Mouse (Mus musculus) fibroblast of lung, adult 2 months (primary cell): ENCODE results near the gene B4galt3.
"Not testable (repeated sequence)": the region's sequence is repeated elsewhere in the genome, so short reads cannot be mapped to it uniquely, and the experiment has no call there.

Source experiments
- DNase-seq: peaks from one replicate; pipeline ENCODE4 v3.0.0-alpha.2; 2011; ENCODE audit warnings: low read depth

The B4galt3 gene

GRCm38 (mm10) chr1:171240911-171241310 is 29.2 kb upstream of the B4galt3 start:
- DNase-seq = no peak

GRCm38 (mm10) chr1:171241952-171242351 is 28.2 kb upstream of the B4galt3 start:
- DNase-seq = not testable (repeated sequence)

DNA sequence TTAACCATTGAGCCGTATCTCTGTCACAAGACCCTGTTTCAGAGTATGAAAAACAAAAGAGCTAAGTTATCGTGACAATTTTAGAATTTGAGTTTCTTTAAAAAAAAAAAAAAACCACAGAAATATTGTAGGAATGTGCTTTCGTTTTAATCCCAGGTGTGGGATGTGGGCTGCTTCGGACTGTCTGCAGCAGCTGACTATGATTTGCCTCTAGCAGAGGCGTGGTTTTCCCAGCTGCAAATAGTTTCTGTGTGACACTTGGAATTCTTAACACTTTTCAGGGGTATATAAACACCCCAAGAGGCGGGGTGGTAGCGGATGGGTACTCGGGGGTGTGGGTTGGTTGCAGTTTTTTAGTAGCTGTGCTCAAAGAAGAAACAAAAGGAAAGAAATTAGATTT is 24.8 kb upstream of the B4galt3 start:
- no peak for DNase-seq

DNA sequence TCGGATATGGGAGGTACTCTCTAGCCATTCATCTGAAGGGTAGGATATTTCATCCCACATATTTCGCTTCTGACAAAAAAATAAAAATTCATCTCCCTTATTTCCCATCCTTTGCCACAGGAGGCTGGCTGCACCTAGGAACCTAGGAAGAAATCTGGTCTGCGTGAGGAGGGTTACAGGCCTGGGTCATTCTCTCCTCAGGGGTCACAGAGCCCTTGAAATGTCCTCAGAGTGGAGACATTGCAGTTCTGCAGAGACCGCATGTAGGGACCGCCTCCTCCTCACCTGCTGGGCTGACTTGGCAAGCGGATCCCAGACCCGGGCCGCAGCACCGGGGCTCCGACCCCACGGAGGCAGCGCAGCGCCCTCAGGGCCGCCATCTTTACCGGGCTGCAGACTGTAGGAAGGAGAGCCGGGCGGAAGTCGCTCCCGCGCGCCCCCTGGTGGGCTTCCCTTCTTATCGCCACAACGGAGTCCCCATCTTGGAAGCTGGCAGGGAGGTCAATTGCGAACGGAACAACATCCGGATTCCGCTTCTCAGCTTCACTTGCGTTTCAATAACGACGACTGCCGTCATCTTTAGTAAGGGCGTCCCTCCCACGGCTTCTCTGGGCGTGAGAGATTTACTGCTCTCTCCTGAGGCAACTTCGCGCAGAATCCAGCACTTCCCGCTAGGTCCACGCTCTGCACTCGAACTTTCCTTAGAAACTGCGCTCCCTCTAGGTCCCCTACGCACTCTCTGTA is 23.2 kb upstream of the B4galt3 start:
- peak; percentile 99 for DNase-seq

GRCm38 (mm10) chr1:171247453-171247841 is 22.7 kb upstream of the B4galt3 start:
- no peak for DNase-seq

DNA sequence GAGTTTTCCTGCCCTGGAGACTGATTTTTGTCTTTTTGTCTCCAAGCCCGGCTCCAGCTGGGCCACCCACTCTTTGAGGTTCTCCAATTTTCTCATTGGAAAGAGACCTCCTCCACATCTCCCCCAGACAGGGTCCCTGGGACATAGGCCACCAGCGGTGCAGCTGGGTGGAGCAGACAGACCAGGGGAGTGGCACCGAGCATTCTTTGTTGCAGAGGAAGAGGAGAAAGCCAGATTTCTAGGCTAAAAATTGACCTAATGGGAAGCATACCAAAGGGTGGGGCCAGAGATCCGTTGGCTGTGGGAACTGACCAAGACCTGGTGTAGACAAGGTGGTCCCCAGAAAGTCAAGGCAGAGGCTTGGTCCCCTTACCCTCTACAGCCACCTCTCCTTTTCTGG is 22.2 kb upstream of the B4galt3 start:
- DNase-seq = no peak

DNA sequence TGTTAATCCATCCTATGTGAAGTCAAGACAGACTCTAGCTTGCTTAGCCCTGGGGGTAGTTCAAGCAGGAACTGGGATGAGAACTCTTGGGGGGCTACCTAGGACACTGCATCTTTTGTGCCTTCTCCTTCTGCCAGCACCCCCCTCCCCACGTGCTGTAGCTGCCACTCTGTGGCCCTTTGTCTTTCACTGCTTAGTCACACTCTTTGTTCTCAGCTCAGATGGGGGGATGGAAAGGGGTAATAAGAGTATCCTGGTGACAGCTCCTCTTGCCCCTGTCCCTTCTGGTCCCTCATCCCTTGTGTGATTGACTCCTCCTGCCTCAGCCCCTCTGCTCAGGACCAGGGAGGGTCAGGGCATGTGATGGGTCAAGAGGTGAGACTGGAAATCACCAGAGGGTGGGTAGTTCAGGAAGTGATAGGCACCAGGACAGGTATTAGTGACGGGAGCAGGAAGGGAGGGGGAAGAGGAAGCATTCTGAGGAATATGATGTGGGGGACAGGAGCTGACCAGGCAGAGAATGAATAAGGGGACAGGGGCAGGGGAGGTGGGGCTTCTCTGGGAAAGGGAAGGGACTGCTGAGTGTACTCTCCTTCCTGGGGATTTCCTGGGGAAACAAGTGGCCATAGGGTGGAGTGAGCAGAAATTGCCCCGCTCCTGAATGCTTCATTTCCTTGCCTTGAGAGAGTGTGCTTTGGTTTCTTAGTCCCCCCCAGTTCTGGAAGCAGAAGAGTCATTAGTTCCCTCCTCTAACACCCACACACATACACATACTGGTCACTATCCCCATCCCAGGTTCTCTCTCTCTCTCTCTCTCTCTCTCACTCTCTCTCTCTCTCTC is 21.5 kb upstream of the B4galt3 start:
- no peak for DNase-seq

- no peak for DNase-seq
Observed at GRCm38 (mm10) chr1:171249913-171250600, 20.1 kb upstream of the B4galt3 start, which contains the start of gene Adamts4. Gene Adamts4 (plus strand): TSS chr1:171250421.

- DNase-seq = no peak
Observed at GRCm38 (mm10) chr1:171250680-171251593, 19.2 kb upstream of the B4galt3 start, which contains the start of gene Ndufs2. Gene Ndufs2 (minus strand): TSS chr1:171251388.

DNA sequence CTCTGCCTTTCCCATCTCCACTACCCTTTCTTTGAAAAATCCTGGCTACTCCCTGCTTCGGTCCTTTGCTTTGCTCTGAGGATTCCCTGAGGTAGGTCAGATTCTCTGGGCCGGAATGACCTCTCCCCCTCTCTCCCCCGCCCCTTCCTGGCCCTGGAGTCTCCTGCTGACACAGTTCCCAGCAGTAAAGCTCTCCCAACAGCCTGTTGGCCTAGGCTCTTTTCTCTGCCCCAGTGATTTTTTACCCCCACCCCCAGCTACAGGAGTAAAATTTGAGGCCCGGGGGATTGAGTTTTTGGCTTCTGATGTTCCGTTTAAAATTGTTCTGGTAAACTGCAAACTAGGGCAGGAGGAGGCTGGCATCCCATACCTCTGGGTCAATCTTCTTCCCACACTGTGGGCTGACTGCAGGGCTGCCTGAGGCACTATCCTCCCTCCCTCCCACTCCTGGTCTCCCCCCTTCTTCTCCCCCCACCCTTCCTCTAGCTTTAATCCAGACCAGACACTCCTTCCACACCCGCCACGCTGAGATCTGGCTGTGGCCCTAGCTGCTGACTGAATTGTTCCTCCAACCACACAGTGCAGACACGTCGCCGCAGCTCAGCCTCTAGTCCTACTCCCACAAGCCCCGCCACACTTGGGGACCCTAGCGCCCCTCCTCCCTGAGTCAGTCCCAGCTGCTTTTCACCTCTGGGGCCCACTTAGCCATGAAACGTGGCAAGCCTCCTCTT is 18.4 kb upstream of the B4galt3 start:
- no peak for DNase-seq

DNA sequence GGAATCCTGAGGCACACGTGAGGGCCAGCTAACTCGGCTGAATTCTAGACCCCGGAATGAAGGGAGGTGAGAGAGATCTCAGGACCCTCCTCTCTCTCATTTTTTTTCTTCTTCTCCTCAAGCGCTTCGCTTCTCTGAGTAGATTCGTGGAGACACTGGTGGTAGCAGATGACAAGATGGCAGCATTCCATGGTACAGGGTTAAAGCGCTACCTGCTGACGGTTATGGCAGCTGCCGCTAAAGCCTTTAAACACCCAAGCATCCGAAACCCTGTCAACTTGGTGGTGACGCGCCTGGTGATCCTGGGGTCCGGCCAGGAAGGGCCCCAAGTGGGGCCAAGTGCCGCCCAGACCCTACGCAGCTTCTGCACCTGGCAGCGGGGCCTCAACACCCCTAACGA is 17.7 kb upstream of the B4galt3 start:
- DNase-seq = no peak

GRCm38 (mm10) chr1:171256095-171256818 is 13.9 kb upstream of the B4galt3 start:
- DNase-seq = no peak

GRCm38 (mm10) chr1:171256937-171257548 is 13.1 kb upstream of the B4galt3 start:
- no peak for DNase-seq

DNA sequence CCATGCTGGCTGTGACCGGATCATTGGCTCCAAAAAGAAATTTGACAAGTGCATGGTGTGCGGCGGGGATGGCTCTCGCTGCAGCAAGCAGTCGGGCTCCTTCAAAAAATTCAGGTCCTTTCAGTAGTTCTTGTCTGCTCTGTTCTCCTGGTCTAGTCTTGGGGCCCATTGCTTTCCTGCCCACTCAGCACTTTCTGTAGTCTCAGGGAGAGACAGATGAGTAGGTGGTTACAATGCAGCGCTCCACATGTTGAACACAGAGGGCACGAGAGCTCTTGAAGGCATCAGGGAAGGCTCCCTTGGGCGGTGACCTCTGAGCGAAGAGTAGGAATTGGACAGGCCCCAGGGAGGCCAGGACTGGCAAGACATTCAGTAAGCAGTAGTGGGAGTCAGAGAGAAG is 12.3 kb upstream of the B4galt3 start:
- no peak for DNase-seq

- DNase-seq = no peak
Observed at GRCm38 (mm10) chr1:171258921-171259320, 11.2 kb upstream of the B4galt3 start.

DNA sequence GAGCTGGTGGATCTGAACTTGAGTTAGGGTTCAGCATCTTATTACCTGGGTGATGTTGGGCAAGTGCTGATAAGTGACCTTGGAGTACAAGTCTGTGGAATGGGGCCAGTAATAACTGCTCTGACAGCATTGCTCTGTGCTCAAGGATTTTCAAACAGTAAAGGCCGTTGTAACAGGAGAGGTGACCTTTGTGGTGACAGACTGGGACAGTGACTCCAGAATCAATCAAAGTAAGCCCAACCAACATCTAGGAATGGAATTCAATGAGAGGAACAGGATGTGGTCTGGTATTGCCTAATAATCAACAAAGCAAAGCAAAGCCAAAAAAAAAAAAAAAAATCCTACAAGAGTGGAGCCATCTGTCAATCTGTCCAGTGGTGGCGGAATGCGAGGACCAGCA is 9.8 kb upstream of the B4galt3 start:
- no peak for DNase-seq

GRCm38 (mm10) chr1:171262594-171263130 is 7.5 kb upstream of the B4galt3 start:
- peak; percentile 95 for DNase-seq

- DNase-seq = no peak
Observed at GRCm38 (mm10) chr1:171263185-171263611, 6.9 kb upstream of the B4galt3 start.
